Mouse (Mus musculus): ENCODE data around the gene Gm11096. TPM values are rescaled to one million over a fixed set of nuclear protein-coding genes. Genes with fewer than 3 reads are reported as not detected.

Gm11096 gene
- total and polyA plus RNA-seq, 2 experiments from 2014 or later, result not detected

DNA sequence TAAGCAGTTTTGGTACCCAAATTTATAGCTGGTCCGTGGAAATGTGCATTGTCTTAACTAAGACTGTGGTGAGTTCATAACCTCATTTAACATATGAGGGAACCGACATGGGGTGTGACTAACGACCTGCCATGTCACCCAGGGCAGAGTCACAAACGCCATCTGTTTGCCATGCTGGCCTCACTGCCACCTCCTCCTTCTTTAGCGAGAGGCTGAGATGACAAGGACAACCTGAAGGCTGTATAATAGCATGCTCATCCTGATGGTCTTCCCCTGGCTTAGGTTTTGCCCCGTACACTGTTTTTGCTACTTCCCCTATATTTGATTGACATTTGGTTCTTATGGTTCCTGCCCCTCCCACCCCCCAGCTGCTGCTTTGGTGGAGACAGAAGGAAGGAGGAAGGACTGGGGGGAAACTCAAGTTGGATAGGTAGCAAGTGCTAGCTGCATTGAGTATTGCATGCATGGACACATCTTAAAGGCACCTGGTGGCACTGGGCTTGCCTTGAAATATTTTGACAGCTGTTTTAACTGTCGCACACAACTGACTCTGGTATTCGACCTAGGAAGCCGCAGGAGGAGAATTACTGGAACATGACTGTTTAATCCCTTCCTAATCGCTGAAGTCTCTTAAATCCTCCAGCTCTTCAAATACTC, 17.2 kb upstream of the Gm11096 start:
- WGBS, result 51% methylated on average over 10 of the region's 10 CpGs
- Histone ChIP-seq H3K27me3 (ENCODE audit: control insufficient read depth, insufficient read depth, low read length) (no peaks in the 10 kb centered on the region), H3K4me2 (ENCODE audit: low read depth, low read length) (no peak overlapping the region), H3K36me3 (replicated peaks; ENCODE audit: control insufficient read depth, insufficient read depth, low read length) (peaks cover 67% of the 10 kb centered on the region), H3K4me3 (ENCODE audit: low read depth, low read length) (no peak overlapping the region), H3K4me1 (ENCODE audit: control insufficient read depth, insufficient read depth) (no peaks in the 10 kb centered on the region), H3K9ac (replicated peaks; ENCODE audit: low read depth, low read length) (no peak overlapping the region), H3K27ac (ENCODE audit: low read depth) (no peak overlapping the region), H3K9me3 (replicated peaks; ENCODE audit: control insufficient read depth, low read length) (no peaks in the 10 kb centered on the region)
- ATAC-seq (ENCODE audit: insufficient read depth, low read depth), result no peak
- DNase-seq (ENCODE audit: low spot score), result no peak
- no peak for TF ChIP-seq EP300 (IDR thresholded peaks at IDR 0.05; ENCODE audit: low read depth)
- no peak for TF ChIP-seq CTCF (IDR thresholded peaks at IDR 0.05; ENCODE audit: low read depth)

DNA sequence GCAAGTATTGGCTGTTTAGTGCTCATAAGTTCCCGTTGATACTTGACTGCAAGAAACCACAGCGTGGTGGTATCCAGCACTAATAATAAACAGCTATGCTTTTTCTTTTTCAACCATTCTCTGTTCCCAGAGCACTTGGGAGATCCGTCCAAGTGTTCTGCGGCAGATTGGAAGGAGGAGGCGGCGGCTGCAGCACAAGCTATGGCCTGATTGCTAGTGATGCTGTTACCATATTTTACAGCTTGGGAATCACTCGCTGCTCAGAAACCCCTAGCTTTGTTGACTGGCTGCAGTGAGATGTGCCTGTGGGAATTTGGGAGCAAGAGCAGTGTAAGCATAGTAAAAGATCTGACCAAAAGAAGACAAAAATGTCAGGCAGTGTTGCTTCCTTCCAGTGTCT, 14.3 kb upstream of the Gm11096 start:
- Histone ChIP-seq H3K27me3 (ENCODE audit: control insufficient read depth, insufficient read depth, low read length) (no peaks in the 10 kb centered on the region), H3K27ac (ENCODE audit: low read depth) (no peak overlapping the region), H3K4me2 (ENCODE audit: low read depth, low read length) (no peak overlapping the region), H3K4me1 (ENCODE audit: control insufficient read depth, insufficient read depth) (peaks cover 9% of the 10 kb centered on the region; the same call in 1 of the 2 replicates), H3K9me3 (replicated peaks; ENCODE audit: control insufficient read depth, low read length) (no peaks in the 10 kb centered on the region), H3K36me3 (replicated peaks; ENCODE audit: control insufficient read depth, insufficient read depth, low read length) (peaks cover 60% of the 10 kb centered on the region), H3K9ac (replicated peaks; ENCODE audit: low read depth, low read length) (no peak overlapping the region), H3K4me3 (ENCODE audit: low read depth, low read length) (no peak overlapping the region)
- DNase-seq (ENCODE audit: low spot score), result no peak
- no peak for ATAC-seq (ENCODE audit: insufficient read depth, low read depth)
- TF ChIP-seq CTCF (IDR thresholded peaks at IDR 0.05; ENCODE audit: low read depth) (no peak), EP300 (IDR thresholded peaks at IDR 0.05; ENCODE audit: low read depth) (no peak)
- 81% methylated on average over 7 of the region's 7 CpGs for WGBS

DNA sequence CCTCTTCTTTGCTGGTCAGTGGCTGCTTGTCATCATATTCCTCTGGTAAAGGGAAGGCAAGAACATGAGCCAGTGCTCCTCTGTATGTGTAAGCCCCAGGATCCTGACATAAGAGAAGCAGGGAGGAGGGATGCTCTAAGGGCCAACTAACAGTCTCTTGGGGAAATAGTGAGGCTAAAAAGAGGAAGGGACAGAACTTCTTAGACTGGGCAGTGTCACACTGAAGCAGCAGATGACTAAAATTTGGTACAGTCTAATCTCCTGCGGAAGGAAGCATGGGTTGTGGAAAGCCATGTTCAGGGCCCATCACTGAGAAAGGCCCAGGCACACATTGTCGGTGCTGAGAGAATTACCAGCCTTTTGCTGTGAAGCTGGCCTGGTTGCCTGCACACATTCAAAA, 8.8 kb upstream of the Gm11096 start:
- no peaks in the 10 kb centered on the region for H3K27me3 ChIP-seq (ENCODE audit: control insufficient read depth, insufficient read depth, low read length)
- ATAC-seq (ENCODE audit: insufficient read depth, low read depth) (no peak), DNase-seq (ENCODE audit: low spot score) (no peak)
- H3K9ac ChIP-seq (replicated peaks; ENCODE audit: low read depth, low read length), result no peak overlapping the region
- 68% methylated on average over 2 of the region's 2 CpGs for WGBS
- H3K4me3 ChIP-seq (ENCODE audit: low read depth, low read length), result no peak overlapping the region
- no peaks in the 10 kb centered on the region for H3K9me3 ChIP-seq (replicated peaks; ENCODE audit: control insufficient read depth, low read length)
- no peak for TF ChIP-seq CTCF (IDR thresholded peaks at IDR 0.05; ENCODE audit: low read depth)
- no peak for TF ChIP-seq EP300 (IDR thresholded peaks at IDR 0.05; ENCODE audit: low read depth)
- H3K4me2 ChIP-seq (ENCODE audit: low read depth, low read length), result no peak overlapping the region
- H3K27ac ChIP-seq (ENCODE audit: low read depth), result 0 out of 2 replicates have a peak overlapping the region, but pooled peaks have one; percentile 1
- peaks cover 12% of the 10 kb centered on the region; the same call in 1 of the 2 replicates for H3K4me1 ChIP-seq (ENCODE audit: control insufficient read depth, insufficient read depth)
- H3K36me3 ChIP-seq (replicated peaks; ENCODE audit: control insufficient read depth, insufficient read depth, low read length), result peaks cover 35% of the 10 kb centered on the region

DNA sequence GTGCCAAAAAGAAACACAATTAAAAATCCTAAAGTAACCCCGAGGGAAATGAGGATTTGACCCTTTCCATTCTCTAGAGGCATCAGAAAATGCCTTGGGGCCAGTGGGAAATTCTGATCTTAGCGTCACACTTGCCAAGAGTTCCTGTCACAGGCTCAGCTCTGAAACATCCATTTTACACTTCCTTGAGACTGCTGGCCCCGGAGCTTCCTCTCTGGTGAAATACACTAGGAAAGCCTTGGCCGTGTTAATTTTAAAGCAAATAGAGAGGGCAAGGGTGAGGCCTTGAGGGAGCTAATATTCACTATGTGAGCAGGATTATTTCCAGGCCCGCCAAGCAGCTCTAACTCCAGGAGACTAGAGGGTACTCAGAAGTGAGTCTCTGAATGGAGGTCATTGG, 8.4 kb upstream of the Gm11096 start:
- TF ChIP-seq EP300 (IDR thresholded peaks at IDR 0.05; ENCODE audit: low read depth), result no peak
- no peak for TF ChIP-seq CTCF (IDR thresholded peaks at IDR 0.05; ENCODE audit: low read depth)
- Histone ChIP-seq H3K9ac (replicated peaks; ENCODE audit: low read depth, low read length) (no peak overlapping the region), H3K27ac (ENCODE audit: low read depth) (peak overlapping the region; percentile 1; the same call in 1 of the 2 replicates), H3K4me1 (ENCODE audit: control insufficient read depth, insufficient read depth) (peaks cover 12% of the 10 kb centered on the region; the same call in 1 of the 2 replicates), H3K36me3 (replicated peaks; ENCODE audit: control insufficient read depth, insufficient read depth, low read length) (peaks cover 35% of the 10 kb centered on the region), H3K4me2 (ENCODE audit: low read depth, low read length) (no peak overlapping the region), H3K27me3 (ENCODE audit: control insufficient read depth, insufficient read depth, low read length) (no peaks in the 10 kb centered on the region), H3K4me3 (ENCODE audit: low read depth, low read length) (no peak overlapping the region), H3K9me3 (replicated peaks; ENCODE audit: control insufficient read depth, low read length) (no peaks in the 10 kb centered on the region)
- WGBS, result 52% methylated on average over 5 of the region's 5 CpGs
- no peak for ATAC-seq (ENCODE audit: insufficient read depth, low read depth)
- DNase-seq (ENCODE audit: low spot score), result no peak

DNA sequence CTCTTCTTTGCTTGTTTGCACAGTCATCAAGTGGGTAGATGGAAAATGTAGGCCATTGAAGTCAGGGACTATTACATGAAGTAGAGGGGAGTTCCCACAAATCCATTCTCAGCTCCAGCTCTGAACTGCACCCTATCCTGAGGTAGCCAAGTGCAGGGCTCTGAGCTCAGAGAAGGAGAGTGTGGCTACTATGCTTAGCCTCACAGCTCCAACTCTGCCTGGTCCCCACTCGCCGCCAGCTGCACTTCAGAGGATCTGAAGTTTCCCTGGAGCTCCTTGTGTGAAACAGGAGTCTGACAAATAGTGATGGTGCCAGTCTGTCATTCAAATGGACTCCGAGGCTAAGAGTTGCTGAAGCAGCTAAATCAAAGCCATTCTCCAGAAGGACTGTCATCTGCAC, 13.7 kb downstream of the Gm11096 start:
- Histone ChIP-seq H3K4me2 (ENCODE audit: low read depth, low read length) (no peak overlapping the region), H3K36me3 (replicated peaks; ENCODE audit: control insufficient read depth, insufficient read depth, low read length) (no peaks in the 10 kb centered on the region), H3K4me1 (ENCODE audit: control insufficient read depth, insufficient read depth) (peaks cover 12% of the 10 kb centered on the region; the same call in 1 of the 2 replicates), H3K27me3 (ENCODE audit: control insufficient read depth, insufficient read depth, low read length) (no peaks in the 10 kb centered on the region), H3K4me3 (ENCODE audit: low read depth, low read length) (no peak overlapping the region), H3K9ac (replicated peaks; ENCODE audit: low read depth, low read length) (no peak overlapping the region), H3K9me3 (replicated peaks; ENCODE audit: control insufficient read depth, low read length) (no peaks in the 10 kb centered on the region), H3K27ac (ENCODE audit: low read depth) (no peak overlapping the region)
- no peak for TF ChIP-seq CTCF (IDR thresholded peaks at IDR 0.05; ENCODE audit: low read depth)
- TF ChIP-seq EP300 (IDR thresholded peaks at IDR 0.05; ENCODE audit: low read depth), result no peak
- 41% methylated on average over 3 of the region's 3 CpGs for WGBS
- DNase-seq (ENCODE audit: low spot score), result no peak
- ATAC-seq (ENCODE audit: insufficient read depth, low read depth), result 0 out of 2 replicates have a peak, but pooled peaks have one; percentile 28

DNA sequence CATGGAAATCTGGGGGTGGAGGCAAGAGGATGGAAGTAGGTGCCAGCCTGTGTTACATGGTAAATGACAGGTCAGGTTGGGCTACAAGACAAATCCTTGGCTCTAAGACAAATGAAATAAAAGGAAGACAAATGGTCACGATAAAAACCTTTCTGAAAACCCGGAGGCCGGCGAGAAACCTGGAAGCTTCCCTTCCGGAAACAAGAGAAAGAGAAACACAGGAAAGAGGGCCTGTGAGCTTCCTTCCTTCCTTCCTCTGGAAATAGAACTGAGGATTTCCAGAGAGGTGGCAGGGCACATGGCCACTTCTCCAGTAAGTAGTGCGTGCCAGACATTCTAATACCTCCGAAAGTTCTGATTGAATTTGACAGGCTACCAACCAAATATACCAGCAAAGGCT, 14.4 kb downstream of the Gm11096 start:
- H3K9me3 ChIP-seq (replicated peaks; ENCODE audit: control insufficient read depth, low read length), result no peaks in the 10 kb centered on the region
- no peak overlapping the region for H3K4me3 ChIP-seq (ENCODE audit: low read depth, low read length)
- no peak overlapping the region for H3K27ac ChIP-seq (ENCODE audit: low read depth)
- ATAC-seq (ENCODE audit: insufficient read depth, low read depth) (no peak), DNase-seq (ENCODE audit: low spot score) (no peak)
- no peaks in the 10 kb centered on the region for H3K36me3 ChIP-seq (replicated peaks; ENCODE audit: control insufficient read depth, insufficient read depth, low read length)
- no peak for TF ChIP-seq EP300 (IDR thresholded peaks at IDR 0.05; ENCODE audit: low read depth)
- TF ChIP-seq CTCF (IDR thresholded peaks at IDR 0.05; ENCODE audit: low read depth), result no peak
- WGBS, result 50% methylated on average over 7 of the region's 7 CpGs
- no peaks in the 10 kb centered on the region for H3K27me3 ChIP-seq (ENCODE audit: control insufficient read depth, insufficient read depth, low read length)
- peaks cover 12% of the 10 kb centered on the region; the same call in 1 of the 2 replicates for H3K4me1 ChIP-seq (ENCODE audit: control insufficient read depth, insufficient read depth)
- H3K9ac ChIP-seq (replicated peaks; ENCODE audit: low read depth, low read length), result no peak overlapping the region
- no peak overlapping the region for H3K4me2 ChIP-seq (ENCODE audit: low read depth, low read length)
